Mouse (Mus musculus) bone marrow, adult 2 months (tissue): ENCODE measurements around the gene Chst11. TPM values are rescaled to one million over a fixed set of nuclear protein-coding genes. Genes with fewer than 3 reads are reported as not detected.
A peak's percentile ranks its signal among the peaks of the same experiment; 100 is the strongest.

Source experiments
- H3K27ac ChIP-seq: fragments of 200-500 bp; 2 replicates; pipeline ENCODE4 v1.5.1; 2012; ENCODE audit warnings: low read depth, mild to moderate bottlenecking, control low read depth, inconsistent platforms, low read length; ENCODE audit not compliant: control insufficient read depth, poor library complexity, insufficient read depth
- H3K4me1 ChIP-seq: fragments of 200-500 bp; 2 replicates; pipeline ENCODE4 v1.6.1; 2011; ENCODE audit warnings: low read length; ENCODE audit not compliant: control insufficient read depth, insufficient read depth
- H3K4me3 ChIP-seq: fragments of 200-500 bp; replicated peaks from 2 replicates; pipeline ENCODE3; 2011; ENCODE audit warnings: mild to moderate bottlenecking, low read depth, low read length, control low read depth; ENCODE audit not compliant: control insufficient read depth
- CTCF ChIP-seq: fragments of 200-500 bp; IDR thresholded peaks from 2 replicates; pipeline ENCODE4 v1.5.1; 2011; ENCODE audit warnings: low read length, control low read depth; ENCODE audit not compliant: control insufficient read depth, insufficient read depth
- POLR2A ChIP-seq: fragments of 200-500 bp; IDR thresholded peaks from 2 replicates; pipeline ENCODE4 v1.6.1; 2011; ENCODE audit warnings: low read depth, mild to moderate bottlenecking, control low read depth, low read length, borderline replicate concordance; ENCODE audit not compliant: control insufficient read depth
- WGBS: fragments of 180-500 bp; shearing (Covaris S2); methylation state at CpG from one replicate; pipeline ENCODE4 v1.1.7; 2018; 5-methylcytosine and 5-hydroxymethylcytosine counted together
- polyA plus RNA-seq: library from polyadenylated mRNA; stranded (reverse); fragments of >200 nt; gene quantifications from 2 replicates; pipeline ENCODE4 v1.2.4, GENCODE M21; 2011; ENCODE audit warnings: low replicate concordance; ENCODE audit not compliant: missing spikeins, insufficient read depth, insufficient read length

The Chst11 gene
- polyA plus RNA-seq, 1 experiment: 6.4 TPM

- TF ChIP-seq POLR2A (no peak), CTCF (peak; percentile 67)
- 62% methylated on average over 8 of the region's 8 CpGs for WGBS
- Histone ChIP-seq H3K4me1 (peaks cover 7% of the 10 kb centered on the region), H3K4me3 (no peak overlapping the region), H3K27ac (no peak overlapping the region)
Measured at GRCm38 (mm10) chr10:83182573-83182960, 197.3 kb downstream of the Chst11 start.

- TF ChIP-seq POLR2A (no peak), CTCF (no peak)
- H3K4me1 ChIP-seq: peaks cover 7% of the 10 kb centered on the region
Measured at GRCm38 (mm10) chr10:83183634-83184479, 198.6 kb downstream of the Chst11 start.

GRCm38 (mm10) chr10:83184480-83185069, 199.3 kb downstream of the Chst11 start:
- TF ChIP-seq POLR2A: no peak
- TF ChIP-seq CTCF: no peak
- 4% methylated on average over 7 of the region's 7 CpGs for whole genome bisulfite sequencing
- peak overlapping the region; percentile 3 for H3K27ac ChIP-seq
- no peak overlapping the region for H3K4me3 ChIP-seq
- peaks cover 7% of the 10 kb centered on the region for H3K4me1 ChIP-seq

More at GRCm38 (mm10) chr10:83183634-83184479, 198.6 kb downstream of the Chst11 start:
- WGBS: 31% methylated on average over 12 of the region's 12 CpGs
- no peak overlapping the region for H3K4me3 ChIP-seq
- H3K27ac ChIP-seq: peak overlapping the region; percentile 5; the same call in 1 of the 2 replicates

GRCm38 (mm10) chr10:83185121-83185520, 199.8 kb downstream of the Chst11 start:
- H3K27ac ChIP-seq: no peak overlapping the region
- TF ChIP-seq POLR2A (no peak), CTCF (no peak)
- no peak overlapping the region for H3K4me3 ChIP-seq
- H3K4me1 ChIP-seq: peaks cover 7% of the 10 kb centered on the region
- 87% methylated on average over 6 of the region's 6 CpGs for WGBS

- WGBS: 80% methylated on average over 8 of the region's 8 CpGs
- peaks cover 7% of the 10 kb centered on the region for H3K4me1 ChIP-seq
- H3K4me3 ChIP-seq: no peak overlapping the region
- no peak overlapping the region for H3K27ac ChIP-seq
- TF ChIP-seq CTCF (no peak), POLR2A (no peak)
Measured at GRCm38 (mm10) chr10:83186167-83186566, 200.9 kb downstream of the Chst11 start.

GRCm38 (mm10) chr10:83186984-83187383, 201.7 kb downstream of the Chst11 start:
- TF ChIP-seq POLR2A (no peak), CTCF (no peak)
- peaks cover 7% of the 10 kb centered on the region for H3K4me1 ChIP-seq
- WGBS: 67% methylated on average over 5 of the region's 5 CpGs

GRCm38 (mm10) chr10:83189071-83189470, 203.8 kb downstream of the Chst11 start:
- Histone ChIP-seq H3K4me1 (peaks cover 2% of the 10 kb centered on the region), H3K27ac (no peak overlapping the region), H3K4me3 (no peak overlapping the region)
- WGBS: 86% methylated on average over 5 of the region's 5 CpGs
- no peak for TF ChIP-seq CTCF
- no peak for TF ChIP-seq POLR2A

More at GRCm38 (mm10) chr10:83186984-83187383, 201.7 kb downstream of the Chst11 start:
- H3K4me3 ChIP-seq: no peak overlapping the region
- H3K27ac ChIP-seq: no peak overlapping the region

- WGBS: 94% methylated on average over 17 of the region's 17 CpGs
- no peak for TF ChIP-seq CTCF
- no peak for TF ChIP-seq POLR2A
Measured at GRCm38 (mm10) chr10:83191476-83191875, 206.2 kb downstream of the Chst11 start.

More at GRCm38 (mm10) chr10:83191476-83191875, 206.2 kb downstream of the Chst11 start:
- no peaks in the 10 kb centered on the region for H3K4me1 ChIP-seq
- no peak overlapping the region for H3K27ac ChIP-seq
- no peak overlapping the region for H3K4me3 ChIP-seq
